Mouse (Mus musculus) ES-Bruce4 (cell line): ENCODE measurements around the gene Mdc1.

ENCODE experiments used
- CTCF ChIP-seq: IDR thresholded peaks from one replicate; pipeline ENCODE4 v1.8.1; 2011; ENCODE audit warnings: low read depth, low read length
- POLR2A ChIP-seq: IDR thresholded peaks from one replicate; pipeline ENCODE4 v1.8.1; 2011; ENCODE audit warnings: low read length; ENCODE audit not compliant: insufficient read depth

- TF ChIP-seq POLR2A (no peak), CTCF (no peak)
These were observed 25.0 kb downstream of the Mdc1 start for GRCm38 (mm10) chr17:35866281-35866831.
